Mouse (Mus musculus): Measurements from ENCODE around the gene Pla2g2e. TPM values are rescaled to one million over a fixed set of nuclear protein-coding genes. Genes with fewer than 3 reads are reported as not detected.

Pla2g2e gene
- total and polyA plus RNA-seq, 2 experiments from 2014 or later: not detected

GRCm38 (mm10) chr4:138925561-138925960 lies 47.8 kb downstream of the Pla2g2e start:
- 51% methylated on average over 2 of the region's 2 CpGs for WGBS
- Histone ChIP-seq H3K27me3 (ENCODE audit: insufficient read depth, low read length) (no peaks in the 10 kb centered on the region), H3K4me2 (ENCODE audit: low read depth, low read length, poor library complexity, severe bottlenecking) (no peak overlapping the region), H3K9ac (replicated peaks; ENCODE audit: low read length, poor library complexity, severe bottlenecking) (no peak overlapping the region), H3K4me3 (ENCODE audit: low read depth, low read length) (no peak overlapping the region), H3K9me3 (ENCODE audit: low read length) (no peaks in the 10 kb centered on the region), H3K4me1 (ENCODE audit: insufficient read depth, low read length) (0 out of 2 replicates have a peak, but pooled peaks cover 3% of the 10 kb centered on the region), H3K27ac (ENCODE audit: low read depth, low read length) (no peak overlapping the region), H3K36me3 (ENCODE audit: insufficient read depth, low read length) (no peaks in the 10 kb centered on the region)
- DNase-seq (ENCODE audit: low spot score): no peak
- no peak for ATAC-seq (ENCODE audit: low FRiP score)
- no peak for TF ChIP-seq CTCF (IDR thresholded peaks at IDR 0.05)

Other genes starting within 250 kb of the Pla2g2e start
- gene Vwa5b1, start 242.1 kb upstream of the Pla2g2e start, total RNA-seq (2014; rRNA removed): 8.8 and 16.9 TPM in 2 replicates
- gene Vwa5b1, start 242.1 kb upstream of the Pla2g2e start, polyA plus RNA-seq (2015; fragmentation: Nextera tagmentation; extraction: Ambion mirVana): 2.1 and 3.1 TPM in 2 replicates
- gene Pla2g2c, start 153.2 kb upstream of the Pla2g2e start, total RNA-seq (2014; rRNA removed): 0.44 TPM in 1 of 2 replicates, not detected in the other
- 0.54 and 0.57 TPM in 2 replicates for gene Pla2g2c, start 153.2 kb upstream of the Pla2g2e start, polyA plus RNA-seq (2015; fragmentation: Nextera tagmentation; extraction: Ambion mirVana)
- 5.4 and 9.6 TPM in 2 replicates for gene Ubxn10, start 140.8 kb upstream of the Pla2g2e start, total RNA-seq (2014; rRNA removed)
- gene Ubxn10, start 140.8 kb upstream of the Pla2g2e start, polyA plus RNA-seq (2015; fragmentation: Nextera tagmentation; extraction: Ambion mirVana): 3.5 and 4.3 TPM in 2 replicates
- gene Pla2g2f, start 120.3 kb upstream of the Pla2g2e start, total RNA-seq (2014; rRNA removed): 0.33 and 1.9 TPM in 2 replicates
- gene Pla2g2f, start 120.3 kb upstream of the Pla2g2e start, polyA plus RNA-seq (2015; fragmentation: Nextera tagmentation; extraction: Ambion mirVana): 0.06 TPM in 1 of 2 replicates, not detected in the other
- 0.47 TPM in 1 of 2 replicates, not detected in the other for gene Pla2g2d, start 102.2 kb upstream of the Pla2g2e start, total RNA-seq (2014; rRNA removed)
- 0.38 and 0.52 TPM in 2 replicates for gene Pla2g2d, start 102.2 kb upstream of the Pla2g2e start, polyA plus RNA-seq (2015; fragmentation: Nextera tagmentation; extraction: Ambion mirVana)
- gene Pla2g5, start 14.5 kb upstream of the Pla2g2e start, total RNA-seq (2014; rRNA removed): 0.76 and 2.5 TPM in 2 replicates
- gene Pla2g5, start 14.5 kb upstream of the Pla2g2e start, polyA plus RNA-seq (2015; fragmentation: Nextera tagmentation; extraction: Ambion mirVana): 0.64 and 0.81 TPM in 2 replicates
- not detected in 2 replicates for gene Gm13030, start 4.0 kb upstream of the Pla2g2e start, total RNA-seq (2014; rRNA removed)
- gene Gm13030, start 4.0 kb upstream of the Pla2g2e start, polyA plus RNA-seq (2015; fragmentation: Nextera tagmentation; extraction: Ambion mirVana): not detected in 2 replicates
- gene Otud3, start 36.0 kb downstream of the Pla2g2e start, total RNA-seq (2014; rRNA removed): 8.5 and 9.0 TPM in 2 replicates
- 3.1 and 3.8 TPM in 2 replicates for gene Otud3, start 36.0 kb downstream of the Pla2g2e start, polyA plus RNA-seq (2015; fragmentation: Nextera tagmentation; extraction: Ambion mirVana)
- not detected in 2 replicates for gene Rnf186, start 89.2 kb downstream of the Pla2g2e start, total RNA-seq (2014; rRNA removed)
- gene Rnf186, start 89.2 kb downstream of the Pla2g2e start, polyA plus RNA-seq (2015; fragmentation: Nextera tagmentation; extraction: Ambion mirVana): not detected in 2 replicates
- gene Tmco4, start 94.9 kb downstream of the Pla2g2e start, total RNA-seq (2014; rRNA removed): 1.9 and 2.9 TPM in 2 replicates
- 1.1 and 1.3 TPM in 2 replicates for gene Tmco4, start 94.9 kb downstream of the Pla2g2e start, polyA plus RNA-seq (2015; fragmentation: Nextera tagmentation; extraction: Ambion mirVana)
- 4.2 and 5.9 TPM in 2 replicates for gene Htr6, start 197.6 kb downstream of the Pla2g2e start, total RNA-seq (2014; rRNA removed)
- gene Htr6, start 197.6 kb downstream of the Pla2g2e start, polyA plus RNA-seq (2015; fragmentation: Nextera tagmentation; extraction: Ambion mirVana): 1.0 and 1.1 TPM in 2 replicates
- gene Nbl1, start 215.1 kb downstream of the Pla2g2e start, total RNA-seq (2014; rRNA removed): 60.7 and 62.2 TPM in 2 replicates
- 53.4 and 55.7 TPM in 2 replicates for gene Nbl1, start 215.1 kb downstream of the Pla2g2e start, polyA plus RNA-seq (2015; fragmentation: Nextera tagmentation; extraction: Ambion mirVana)

Measured in midbrain, postnatal 0 days (tissue).